Mouse (Mus musculus): ENCODE data around the gene Ccm2l.

DNA sequence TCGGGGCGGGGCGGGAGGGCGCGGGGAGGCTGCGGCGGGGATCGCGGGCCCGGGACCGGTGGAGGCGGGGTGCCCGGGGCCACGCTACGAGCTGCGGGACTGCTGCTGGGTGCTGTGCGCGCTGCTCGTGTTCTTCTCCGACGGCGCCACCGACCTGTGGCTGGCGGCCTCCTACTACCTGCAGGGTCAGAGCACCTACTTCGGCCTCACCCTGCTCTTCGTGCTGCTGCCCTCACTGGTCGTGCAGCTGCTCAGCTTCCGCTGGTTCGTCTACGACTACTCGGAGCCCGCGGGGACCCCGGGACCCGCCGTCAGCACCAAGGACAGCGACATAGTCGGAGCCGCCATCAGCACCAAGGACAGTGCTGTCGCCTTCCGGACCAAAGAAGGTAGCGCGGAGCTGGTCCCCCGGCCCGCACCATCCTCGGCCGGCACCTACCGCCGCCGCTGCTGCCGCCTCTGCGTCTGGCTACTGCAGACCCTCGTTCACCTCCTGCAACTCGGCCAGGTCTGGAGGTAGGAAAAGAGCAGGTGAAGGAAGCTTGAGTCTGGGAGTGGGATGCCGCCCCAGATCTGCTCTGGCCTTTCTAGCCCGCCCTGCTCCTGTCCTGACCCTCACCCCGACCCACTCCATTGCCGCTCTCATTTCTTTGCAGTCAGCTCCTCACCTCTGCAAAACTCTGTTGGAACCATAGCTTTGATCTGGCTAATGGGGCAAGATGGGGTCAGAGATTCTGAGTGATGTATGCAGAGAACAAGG lies 33.5 kb upstream of the Ccm2l start:
- TF ChIP-seq POLR2A (IDR thresholded peaks at IDR 0.05; ENCODE audit: borderline replicate concordance, extremely low read depth, low read depth, low read length) (no peak), CTCF (IDR thresholded peaks at IDR 0.05; ENCODE audit: insufficient read depth, low read length) (no peak)

All from lung, adult 2 months (tissue).